Mouse (Mus musculus) right cerebral cortex, postnatal 25 days (tissue): ENCODE data around the gene Stum.

Source experiments
- DNase-seq: peaks from one replicate; pipeline ENCODE4 v3.0.0; 2022

Gene Stum

DNA sequence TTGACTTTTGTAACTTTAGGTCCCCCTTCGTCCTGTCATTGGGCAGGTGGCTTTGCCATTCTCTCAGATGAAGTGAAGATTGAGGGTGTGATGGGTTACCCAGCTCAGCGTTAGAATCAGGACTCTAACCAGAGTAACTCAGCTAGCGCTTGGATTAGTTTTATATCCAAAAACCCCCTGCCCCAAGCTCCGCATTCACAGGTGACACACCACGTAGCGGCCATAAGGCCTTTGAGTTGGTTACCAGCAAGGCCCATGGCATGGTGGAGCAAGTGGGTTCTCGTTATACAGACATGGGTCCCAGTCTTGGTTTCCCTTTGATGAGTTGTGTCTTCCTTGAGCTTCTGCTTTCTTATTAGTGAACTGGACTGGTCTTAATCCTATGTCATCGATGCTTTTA, 99.4 kb downstream of the Stum start:
- no peak for DNase-seq
